Mouse (Mus musculus): ENCODE measurements around the gene Mageb4.
"Not testable (repeated sequence)": the region's sequence is repeated elsewhere in the genome, so short reads cannot be mapped to it uniquely, and the experiment has no call there.

Gene Mageb4

DNA sequence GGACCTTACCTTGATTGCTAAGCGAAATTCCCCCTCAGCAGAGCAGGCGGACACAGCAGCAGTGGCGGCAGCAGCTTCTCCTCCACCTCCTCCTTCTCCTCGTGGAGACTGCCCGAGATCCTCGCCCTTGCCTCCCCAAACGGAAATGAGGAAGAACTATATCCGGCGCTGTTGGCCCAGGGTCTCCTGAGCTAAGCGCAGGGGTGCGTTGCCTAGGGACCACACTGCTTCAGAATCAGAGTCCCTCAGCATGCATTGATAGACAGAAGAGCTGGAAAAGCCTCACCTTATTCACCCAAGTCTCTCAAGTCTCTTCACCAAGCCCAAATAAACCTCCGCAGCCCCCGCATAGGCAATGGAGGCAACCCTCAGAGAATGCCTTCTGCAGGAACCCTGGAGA lies at the start of gene Mageb4:
Gene Mageb4 (minus strand): TSS at position 101 of the 400 bp plus-strand sequence.
- not testable (repeated sequence) for DNase-seq

GRCm38 (mm10) chrX:86284597-86284996 lies 20.3 kb downstream of the Mageb4 start:
- DNase-seq: not testable (repeated sequence)

GRCm38 (mm10) chrX:86245950-86246349 lies 58.9 kb downstream of the Mageb4 start:
- DNase-seq: not testable (repeated sequence)

- DNase-seq: no peak
These were observed 67.6 kb downstream of the Mageb4 start for GRCm38 (mm10) chrX:86237246-86237645.

Measured in kidney, adult 9 months (tissue).